Mouse (Mus musculus) cerebellum, adult 2 months (tissue): ENCODE data around the gene Wwc2. TPM values are rescaled to one million over a fixed set of nuclear protein-coding genes. Genes with fewer than 3 reads are reported as not detected.

Experiments used
- DNase-seq, 2 experiments: peaks; one replicate each; pipeline ENCODE4 v3.0.0; 2021
- H3K27ac ChIP-seq: fragments of 200-500 bp; 2 replicates; pipeline ENCODE4 v1.5.1; 2012; ENCODE audit warnings: low read length, control low read depth, inconsistent platforms; ENCODE audit not compliant: insufficient read depth
- H3K27me3 ChIP-seq: fragments of 200-500 bp; 2 replicates; pipeline ENCODE4 v1.6.1; 2012; ENCODE audit warnings: inconsistent platforms, mild to moderate bottlenecking, low read length, moderate library complexity; ENCODE audit not compliant: control insufficient read depth, insufficient read depth
- H3K4me1 ChIP-seq: fragments of 200-500 bp; 2 replicates; pipeline ENCODE4 v1.6.1; 2011; ENCODE audit warnings: low read length; ENCODE audit not compliant: control insufficient read depth, insufficient read depth
- H3K4me3 ChIP-seq: fragments of 200-500 bp; replicated peaks from 2 replicates; pipeline ENCODE3; 2011; ENCODE audit warnings: mild to moderate bottlenecking, low read depth, low read length, control low read depth; ENCODE audit not compliant: insufficient read depth
- CTCF ChIP-seq: fragments of 200-500 bp; IDR thresholded peaks from 2 replicates; pipeline ENCODE4 v1.5.1; 2011; ENCODE audit warnings: low read depth, mild to moderate bottlenecking, control low read depth, low read length, moderate library complexity, borderline replicate concordance; ENCODE audit not compliant: insufficient read depth
- POLR2A ChIP-seq: fragments of 200-500 bp; IDR thresholded peaks from 2 replicates; pipeline ENCODE4 v1.6.1; 2011; ENCODE audit warnings: low read length, control low read depth, borderline replicate concordance; ENCODE audit not compliant: insufficient read depth
- WGBS: fragments of 180-500 bp; shearing (Covaris S2); methylation state at CpG from one replicate; pipeline ENCODE4 v1.1.7; 2018; 5-methylcytosine and 5-hydroxymethylcytosine counted together
- polyA plus RNA-seq: library from polyadenylated mRNA; depleted of rRNA; stranded (reverse); fragments of >200 nt; gene quantifications from 2 replicates; pipeline ENCODE4 v1.2.3, GENCODE M21; 2012

Gene Wwc2
- polyA plus RNA-seq, 1 experiment: 6.3 TPM

DNA sequence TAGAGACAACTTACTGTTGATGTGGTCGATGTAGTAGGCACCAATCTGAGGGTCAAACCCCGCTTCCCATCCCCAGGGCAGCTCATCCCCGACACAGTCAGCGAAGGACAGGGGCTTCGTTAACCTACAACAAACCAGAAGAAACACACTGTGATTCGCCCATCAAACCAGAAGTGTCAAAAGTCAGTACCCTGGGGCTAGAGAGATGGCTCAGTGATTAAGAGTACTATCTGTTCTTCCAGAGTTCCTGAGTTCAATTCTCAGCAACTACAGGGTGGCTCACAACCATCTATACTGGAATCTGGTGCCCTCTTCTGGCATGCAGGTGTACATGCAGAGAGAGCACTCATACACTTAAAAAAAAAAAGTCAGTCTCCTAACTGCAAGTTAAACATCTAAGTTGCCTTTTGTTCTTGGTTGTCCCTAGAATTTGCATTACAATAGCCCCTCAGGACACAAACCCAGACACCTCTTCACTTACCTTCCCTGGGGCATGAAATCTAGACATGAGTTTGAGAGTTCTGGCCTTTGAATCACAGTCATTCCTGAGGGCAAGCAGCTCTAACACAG, 70.1 kb downstream of the Wwc2 start:
- Histone ChIP-seq H3K4me1 (no peaks in the 10 kb centered on the region), H3K4me3 (no peak overlapping the region), H3K27me3 (no peaks in the 10 kb centered on the region), H3K27ac (no peak overlapping the region)
- 99% methylated on average over 6 of the region's 6 CpGs for WGBS
- TF ChIP-seq POLR2A: no peak
- no peak for TF ChIP-seq CTCF
- no peak for DNase-seq

- Histone ChIP-seq H3K4me1 (no peaks in the 10 kb centered on the region; the same call in 1 of the 2 replicates), H3K27me3 (no peaks in the 10 kb centered on the region), H3K27ac (no peak overlapping the region), H3K4me3 (no peak overlapping the region)
- TF ChIP-seq POLR2A (no peak), CTCF (no peak)
- WGBS: 84% methylated on average over 19 of the region's 19 CpGs
- no peak for DNase-seq
Observed at GRCm38 (mm10) chr8:47917060-47918035, 73.4 kb downstream of the Wwc2 start.

- DNase-seq: no peak
- 90% methylated on average over 2 of the region's 2 CpGs for WGBS
- no peak overlapping the region for H3K27ac ChIP-seq
Observed at GRCm38 (mm10) chr8:47915521-47915920, 75.2 kb downstream of the Wwc2 start.

GRCm38 (mm10) chr8:47914946-47915345, 75.8 kb downstream of the Wwc2 start:
- no peak for TF ChIP-seq CTCF
- no peak for TF ChIP-seq POLR2A
- DNase-seq: no peak

More at GRCm38 (mm10) chr8:47915521-47915920, 75.2 kb downstream of the Wwc2 start:
- Histone ChIP-seq H3K4me1 (no peaks in the 10 kb centered on the region; the same call in 1 of the 2 replicates), H3K27me3 (no peaks in the 10 kb centered on the region), H3K4me3 (no peak overlapping the region)
- TF ChIP-seq CTCF: no peak
- no peak for TF ChIP-seq POLR2A

DNA sequence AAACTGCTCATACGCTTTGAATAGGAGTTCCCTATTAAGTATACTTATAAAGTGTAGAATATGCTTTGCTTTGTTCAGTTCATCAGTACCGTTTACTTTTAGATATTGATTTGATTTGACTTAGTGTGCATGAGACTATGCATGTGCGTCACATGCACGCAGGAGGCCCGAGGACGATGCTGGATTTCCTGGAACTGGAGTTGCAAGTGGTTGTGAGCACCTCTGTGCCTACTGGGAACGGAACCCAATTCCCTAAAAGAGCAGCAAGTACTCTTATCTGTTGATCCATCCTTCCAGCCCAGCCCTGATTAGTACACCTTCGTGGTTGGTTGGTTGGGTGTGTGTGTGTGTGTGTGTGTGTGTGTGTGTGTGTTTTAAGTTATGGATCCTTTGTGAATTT, 76.6 kb downstream of the Wwc2 start:
- Histone ChIP-seq H3K4me3 (no peak overlapping the region), H3K27ac (no peak overlapping the region), H3K4me1 (no peaks in the 10 kb centered on the region; the same call in 1 of the 2 replicates), H3K27me3 (no peaks in the 10 kb centered on the region)
- DNase-seq: no peak
- WGBS: 88% methylated on average over 8 of the region's 8 CpGs
- TF ChIP-seq POLR2A (no peak), CTCF (no peak)

More at GRCm38 (mm10) chr8:47914946-47915345, 75.8 kb downstream of the Wwc2 start:
- H3K4me3 ChIP-seq: no peak overlapping the region
- no peak overlapping the region for H3K27ac ChIP-seq
- no peaks in the 10 kb centered on the region; the same call in 1 of the 2 replicates for H3K4me1 ChIP-seq
- 90% methylated on average over 7 of the region's 7 CpGs for WGBS
- H3K27me3 ChIP-seq: no peaks in the 10 kb centered on the region

DNA sequence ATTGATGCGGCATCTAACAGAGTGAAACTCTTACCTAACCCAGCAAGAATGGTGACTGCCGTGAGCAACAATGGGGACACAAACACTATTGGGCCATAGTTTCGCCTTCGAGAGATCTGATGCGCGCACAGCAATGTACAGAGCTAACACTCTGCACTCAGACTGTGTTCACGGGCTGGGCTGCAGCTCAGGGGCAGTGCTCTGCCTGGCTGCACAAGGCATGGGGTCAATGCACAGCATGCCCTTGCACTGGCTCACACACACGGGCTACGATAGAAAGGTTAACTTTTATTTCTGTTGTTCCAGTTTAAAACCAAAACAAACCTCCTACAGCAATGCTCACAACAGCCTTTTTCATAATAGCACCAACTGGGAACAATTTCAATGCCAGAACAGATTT, 77.1 kb downstream of the Wwc2 start:
- H3K27ac ChIP-seq: no peak overlapping the region
- H3K27me3 ChIP-seq: no peaks in the 10 kb centered on the region
- 61% methylated on average over 9 of the region's 9 CpGs for whole genome bisulfite sequencing
- TF ChIP-seq CTCF (no peak), POLR2A (no peak)
- DNase-seq: no peak
- no peak overlapping the region for H3K4me3 ChIP-seq
- no peaks in the 10 kb centered on the region; the same call in 1 of the 2 replicates for H3K4me1 ChIP-seq

DNA sequence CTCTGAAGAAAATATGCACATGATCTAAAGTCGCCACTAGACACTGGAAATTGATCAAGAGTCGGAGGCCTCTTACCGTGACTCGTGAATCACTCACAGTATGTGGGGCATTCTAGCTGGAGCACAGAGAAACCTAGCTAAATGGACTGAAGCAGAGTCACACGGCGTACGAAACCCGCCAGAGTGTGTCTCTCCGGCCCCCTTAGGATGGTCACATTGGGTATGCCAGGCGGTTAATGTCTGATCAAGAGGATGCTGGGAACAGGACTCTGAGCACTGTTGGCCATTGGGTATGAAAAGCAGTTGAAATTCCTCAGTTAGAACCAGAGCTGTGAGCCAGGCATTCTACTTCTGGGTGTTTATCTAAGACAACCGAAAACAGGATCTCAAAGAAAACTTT, 81.0 kb downstream of the Wwc2 start:
- Histone ChIP-seq H3K4me1 (no peaks in the 10 kb centered on the region; the same call in 1 of the 2 replicates), H3K27ac (no peak overlapping the region), H3K27me3 (no peaks in the 10 kb centered on the region), H3K4me3 (no peak overlapping the region)
- DNase-seq: no peak
- WGBS: 96% methylated on average over 11 of the region's 11 CpGs
- TF ChIP-seq CTCF: no peak
- no peak for TF ChIP-seq POLR2A
